Mouse (Mus musculus) MEL (cell line): ENCODE data around the gene Ugt2b34. TPM values are rescaled to one million over a fixed set of nuclear protein-coding genes. Genes with fewer than 3 reads are reported as not detected.

Experiments used
- DNase-seq: peaks from one replicate; pipeline ENCODE4 v3.0.0; 2011; ENCODE audit warnings: low read depth, low spot score
- H3K27ac ChIP-seq: 2 replicates; pipeline ENCODE4 v1.5.1; 2012; ENCODE audit warnings: low read depth, mild to moderate bottlenecking, control low read depth, low read length, moderate library complexity; ENCODE audit not compliant: control insufficient read depth
- H3K27me3 ChIP-seq, 2 experiments: fragments of 150-350 bp in 1 of 2; sonication (generic) in 1 of 2; 2 replicates each; pipeline ENCODE4 v1.6.1; 2012; ENCODE audit warnings: low read length in 2 of 2, mild to moderate bottlenecking in 2 of 2, improper control_type of control experiment in 1 of 2, moderate library complexity in 1 of 2; ENCODE audit not compliant: insufficient read depth in 2 of 2, control insufficient read depth in 1 of 2
- H3K36me3 ChIP-seq, 2 experiments: 2 replicates each; pipeline ENCODE4 v1.6.1; 2012 to 2014; ENCODE audit warnings: low read length in 2 of 2, improper control_type of control experiment in 1 of 2, inconsistent platforms in 1 of 2, mild to moderate bottlenecking in 1 of 2; ENCODE audit not compliant: insufficient read depth in 2 of 2, control insufficient read depth in 1 of 2
- H3K4me1 ChIP-seq, 2 experiments: fragments of 150-350 bp in 1 of 2; sonication (generic) in 1 of 2; 2 replicates each; pipeline ENCODE4 v1.6.1; 2012; ENCODE audit warnings: low read length in 2 of 2, improper control_type of control experiment in 1 of 2, mild to moderate bottlenecking in 1 of 2; ENCODE audit not compliant: insufficient read depth in 2 of 2, control insufficient read depth in 1 of 2
- H3K4me3 ChIP-seq, 2 experiments: fragments of 150-350 bp in 1 of 2; sonication (generic) in 1 of 2; 2 replicates each; pipeline ENCODE4 v1.5.1; 2012; ENCODE audit warnings: low read depth in 2 of 2, low read length in 2 of 2, mild to moderate bottlenecking in 2 of 2, moderate library complexity in 2 of 2, control low read depth in 1 of 2, improper control_type of control experiment in 1 of 2; ENCODE audit not compliant: control insufficient read depth in 1 of 2, insufficient read depth in 1 of 2
- H3K79me2 ChIP-seq: 2 replicates; pipeline ENCODE4 v1.6.1; 2012; ENCODE audit warnings: mild to moderate bottlenecking, low read length, moderate library complexity; ENCODE audit not compliant: control insufficient read depth, poor library complexity, insufficient read depth
- H3K9ac ChIP-seq: 2 replicates; pipeline ENCODE4 v1.6.1; 2012; ENCODE audit warnings: low read depth, mild to moderate bottlenecking, control low read depth, low read length, moderate library complexity; ENCODE audit not compliant: control insufficient read depth, poor library complexity, severe bottlenecking
- H3K9me3 ChIP-seq: fragments of 150-350 bp; sonication (generic); replicated peaks from 2 replicates; pipeline ENCODE4 v1.6.1; 2012; ENCODE audit warnings: mild to moderate bottlenecking, low read length, improper control_type of control experiment, moderate library complexity; ENCODE audit not compliant: insufficient read depth
- BHLHE40 ChIP-seq: IDR thresholded peaks from 2 replicates; pipeline ENCODE4 v1.6.1; 2012; ENCODE audit warnings: low read depth, mild to moderate bottlenecking, inconsistent platforms, low read length, improper control_type of control experiment, borderline replicate concordance
- CTCF ChIP-seq, 3 experiments: IDR thresholded peaks in 2 of 3; conservative IDR thresholded peaks in 1 of 3; 2 replicates each; pipeline ENCODE4 v1.5.1; 2011 to 2012; ENCODE audit warnings: low read length in 3 of 3, low read depth in 2 of 3, mild to moderate bottlenecking in 2 of 3, improper control_type of control experiment in 1 of 3, inconsistent platforms in 1 of 3, mixed read lengths in 1 of 3, moderate library complexity in 1 of 3; ENCODE audit not compliant: control insufficient read depth in 1 of 3, insufficient read depth in 1 of 3, poor library complexity in 1 of 3, severe bottlenecking in 1 of 3
- ETS1 ChIP-seq: IDR thresholded peaks from 2 replicates; pipeline ENCODE4 v1.6.1; 2012; ENCODE audit warnings: low read depth, mild to moderate bottlenecking, inconsistent platforms, low read length, improper control_type of control experiment, moderate library complexity
- GABPA ChIP-seq: IDR thresholded peaks from 2 replicates; pipeline ENCODE4 v1.6.1; 2012; ENCODE audit warnings: low read depth, mild to moderate bottlenecking, inconsistent platforms, low read length, improper control_type of control experiment, moderate library complexity
- HCFC1 ChIP-seq: IDR thresholded peaks from 2 replicates; pipeline ENCODE4 v1.6.1; 2012; ENCODE audit warnings: low read depth, mild to moderate bottlenecking, inconsistent platforms, low read length, improper control_type of control experiment, moderate library complexity
- JUND ChIP-seq: IDR thresholded peaks from 2 replicates; pipeline ENCODE4 v1.6.1; 2011; ENCODE audit warnings: low read depth, mild to moderate bottlenecking, improper control_type of control experiment, low read length
- KAT2A ChIP-seq: conservative IDR thresholded peaks from 2 replicates; pipeline ENCODE4 v1.6.1; 2012; ENCODE audit warnings: low read depth, low read length, improper control_type of control experiment, inconsistent platforms
- MAFK ChIP-seq: IDR thresholded peaks from 2 replicates; pipeline ENCODE4 v1.6.1; 2011; ENCODE audit warnings: low read depth, mild to moderate bottlenecking, low read length, improper control_type of control experiment, borderline replicate concordance
- MAZ ChIP-seq: IDR thresholded peaks from 2 replicates; pipeline ENCODE4 v1.6.1; 2012; ENCODE audit warnings: low read depth, mild to moderate bottlenecking, inconsistent platforms, low read length, improper control_type of control experiment
- MXI1 ChIP-seq: IDR thresholded peaks from 2 replicates; pipeline ENCODE4 v1.6.1; 2011; ENCODE audit warnings: mild to moderate bottlenecking, low read depth, low read length, improper control_type of control experiment
- MYB ChIP-seq: IDR thresholded peaks from 2 replicates; pipeline ENCODE4 v1.6.1; 2011; ENCODE audit warnings: mild to moderate bottlenecking, low read depth, low read length, improper control_type of control experiment
- MYC ChIP-seq: IDR thresholded peaks from 2 replicates; pipeline ENCODE4 v1.6.1; 2011; ENCODE audit warnings: low read depth, mild to moderate bottlenecking, low read length, improper control_type of control experiment, moderate library complexity
- NELFE ChIP-seq: IDR thresholded peaks from 2 replicates; pipeline ENCODE4 v1.6.1; 2011; ENCODE audit warnings: low read depth, low read length, improper control_type of control experiment
- NRF1 ChIP-seq: IDR thresholded peaks from 2 replicates; pipeline ENCODE4 v1.6.1; 2014; ENCODE audit warnings: low read depth, mild to moderate bottlenecking, inconsistent platforms, low read length, improper control_type of control experiment, moderate library complexity; ENCODE audit not compliant: poor library complexity, insufficient read depth, severe bottlenecking
- POLR2AphosphoS2 ChIP-seq: IDR thresholded peaks from 2 replicates; pipeline ENCODE4 v1.6.1; 2011; ENCODE audit warnings: low read length, improper control_type of control experiment
- RAD21 ChIP-seq: IDR thresholded peaks from 2 replicates; pipeline ENCODE4 v1.6.1; 2011; ENCODE audit warnings: mild to moderate bottlenecking, low read depth, low read length, improper control_type of control experiment
- SIN3A ChIP-seq: IDR thresholded peaks from 2 replicates; pipeline ENCODE4 v1.6.1; 2012; ENCODE audit warnings: low read length, improper control_type of control experiment, inconsistent platforms
- SMC3 ChIP-seq: IDR thresholded peaks from 2 replicates; pipeline ENCODE4 v1.6.1; 2011; ENCODE audit warnings: low read depth, low read length, improper control_type of control experiment
- TBP ChIP-seq: IDR thresholded peaks from 2 replicates; pipeline ENCODE4 v1.8.0; 2011; ENCODE audit warnings: low read depth, low read length, improper control_type of control experiment
- TCF12 ChIP-seq: IDR thresholded peaks from 2 replicates; pipeline ENCODE4 v1.6.1; 2014; ENCODE audit warnings: low read depth, mild to moderate bottlenecking, inconsistent platforms, low read length, improper control_type of control experiment, moderate library complexity
- UBTF ChIP-seq: IDR thresholded peaks from 2 replicates; pipeline ENCODE4 v1.6.1; 2012; ENCODE audit warnings: low read depth, mild to moderate bottlenecking, inconsistent platforms, low read length, improper control_type of control experiment, moderate library complexity, borderline replicate concordance; ENCODE audit not compliant: insufficient read depth
- ZKSCAN1 ChIP-seq: IDR thresholded peaks from 2 replicates; pipeline ENCODE4 v1.6.1; 2012; ENCODE audit warnings: low read depth, mild to moderate bottlenecking, inconsistent platforms, low read length, improper control_type of control experiment, moderate library complexity
- ZMIZ1 ChIP-seq: IDR thresholded peaks from 2 replicates; pipeline ENCODE4 v1.6.1; 2012; ENCODE audit warnings: low read depth, mild to moderate bottlenecking, inconsistent platforms, low read length, improper control_type of control experiment, moderate library complexity
- ZNF384 ChIP-seq: IDR thresholded peaks from 2 replicates; pipeline ENCODE4 v1.6.1; 2012; ENCODE audit warnings: low read depth, mild to moderate bottlenecking, inconsistent platforms, low read length, improper control_type of control experiment
- polyA plus RNA-seq, 2 experiments: library from polyadenylated mRNA; stranded (reverse) in 1 of 2; unstranded in 1 of 2; fragments of >175 nt in 1 of 2; fragments of >200 nt in 1 of 2; gene quantifications; 2 replicates each; pipeline versions ENCODE4 v1.2.1 to v1.2.4; 2012; ENCODE audit warnings: low replicate concordance in 2 of 2, low read depth in 1 of 2; ENCODE audit not compliant: insufficient read length in 2 of 2, insufficient read depth in 1 of 2, missing spikeins in 1 of 2
- total RNA-seq: library from RNA; depleted of rRNA; stranded (reverse); fragments of 300-350 nt; gene quantifications from 2 replicates; pipeline ENCODE4 v1.2.3, GENCODE M21; 2012

The Ugt2b34 gene
- total and polyA plus RNA-seq, 3 experiments, result not detected

DNA sequence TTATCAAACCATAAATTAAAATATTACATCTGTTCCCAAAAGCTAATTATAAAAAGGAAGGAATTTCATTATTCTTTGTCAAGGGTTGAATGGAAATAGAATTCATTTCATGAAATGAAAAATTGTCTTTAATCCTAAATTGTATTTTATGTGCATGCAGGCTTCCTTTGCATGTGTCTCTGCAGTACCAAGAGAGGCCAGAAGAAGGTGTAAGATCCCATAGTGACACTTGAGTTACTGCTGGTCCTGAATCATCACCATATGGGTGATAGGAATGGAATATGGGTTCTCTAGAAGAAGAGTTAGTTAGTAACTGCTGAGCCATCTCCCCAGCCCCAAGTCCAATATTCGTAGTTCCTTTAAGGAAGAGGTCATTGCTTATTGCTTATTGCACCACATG lies 16.8 kb downstream of the Ugt2b34 start:
- Histone ChIP-seq H3K79me2 (no peaks in the 10 kb centered on the region), H3K36me3 (no peaks in the 10 kb centered on the region), H3K9ac (no peak overlapping the region), H3K4me1 (no peaks in the 10 kb centered on the region), H3K27me3 (no peaks in the 10 kb centered on the region), H3K27ac (no peak overlapping the region), H3K4me3 (no peak overlapping the region), H3K9me3 (no peaks in the 10 kb centered on the region)
- no peak for TF ChIP-seq UBTF
- TF ChIP-seq MAFK, result no peak
- TF ChIP-seq TCF12, result no peak
- peak; percentile 48 for TF ChIP-seq SMC3
- TF ChIP-seq TBP, result no peak
- TF ChIP-seq MAZ, result no peak
- no peak for TF ChIP-seq NELFE
- TF ChIP-seq RAD21, result peak; percentile 15; the same call in 1 of the 2 replicates
- no peak for TF ChIP-seq POLR2AphosphoS2
- no peak for TF ChIP-seq MYB
- TF ChIP-seq GABPA, result no peak
- TF ChIP-seq ZMIZ1, result no peak
- TF ChIP-seq ZNF384, result no peak
- TF ChIP-seq MXI1, result no peak
- TF ChIP-seq ETS1, result no peak
- no peak for TF ChIP-seq BHLHE40
- TF ChIP-seq ZKSCAN1, result no peak
- no peak for TF ChIP-seq MYC
- TF ChIP-seq SIN3A, result no peak
- no peak for TF ChIP-seq JUND
- peak in 1 of 3 experiments; percentile 29; a peak in 2 of 6 replicates for TF ChIP-seq CTCF (IDR thresholded peaks at IDR 0.05 in 2 of 3, conservative IDR thresholded peaks at IDR 0.05 in 1 of 3; ENCODE audit: control insufficient read depth in 1 of 3, insufficient read depth in 1 of 3, low read depth in 2 of 3, low read length in 3 of 3, poor library complexity in 1 of 3, severe bottlenecking in 1 of 3)
- DNase-seq, result peak; percentile 3

DNA sequence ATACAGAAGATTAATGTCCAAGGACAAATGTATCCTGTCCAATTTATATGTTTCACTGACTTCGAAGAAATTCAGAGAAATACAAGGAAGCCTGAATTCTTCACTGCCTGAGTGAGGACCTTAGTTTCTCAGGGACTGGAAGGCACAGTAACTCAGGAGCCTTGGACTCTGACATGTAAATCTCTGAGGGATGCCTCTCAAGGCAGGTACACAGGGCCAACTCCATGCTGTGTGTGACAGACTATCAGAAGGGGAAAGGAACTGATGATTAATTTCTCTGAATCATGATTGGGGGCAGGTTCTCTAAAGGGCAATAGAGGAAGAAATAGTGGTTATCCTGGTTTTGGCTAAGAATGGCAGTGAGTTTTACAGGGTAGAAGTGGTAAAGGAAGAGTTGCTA lies 18.3 kb downstream of the Ugt2b34 start:
- H3K9ac ChIP-seq, result no peak overlapping the region
- no peak for DNase-seq
- no peaks in the 10 kb centered on the region for H3K36me3 ChIP-seq
- H3K4me1 ChIP-seq, result no peaks in the 10 kb centered on the region
- H3K27me3 ChIP-seq, result no peaks in the 10 kb centered on the region
- TF ChIP-seq MYC (no peak), NRF1 (no peak), HCFC1 (no peak), POLR2AphosphoS2 (no peak), TCF12 (no peak), BHLHE40 (no peak), ZNF384 (no peak), ZMIZ1 (no peak), KAT2A (no peak), JUND (no peak), MYB (no peak), TBP (no peak)
- H3K27ac ChIP-seq, result no peak overlapping the region
- no peaks in the 10 kb centered on the region for H3K79me2 ChIP-seq
- no peaks in the 10 kb centered on the region for H3K9me3 ChIP-seq
- H3K4me3 ChIP-seq, result no peak overlapping the region
